Comparison of ENCODE assay signal across 8 mouse cellular contexts in the genomic region with DNA sequence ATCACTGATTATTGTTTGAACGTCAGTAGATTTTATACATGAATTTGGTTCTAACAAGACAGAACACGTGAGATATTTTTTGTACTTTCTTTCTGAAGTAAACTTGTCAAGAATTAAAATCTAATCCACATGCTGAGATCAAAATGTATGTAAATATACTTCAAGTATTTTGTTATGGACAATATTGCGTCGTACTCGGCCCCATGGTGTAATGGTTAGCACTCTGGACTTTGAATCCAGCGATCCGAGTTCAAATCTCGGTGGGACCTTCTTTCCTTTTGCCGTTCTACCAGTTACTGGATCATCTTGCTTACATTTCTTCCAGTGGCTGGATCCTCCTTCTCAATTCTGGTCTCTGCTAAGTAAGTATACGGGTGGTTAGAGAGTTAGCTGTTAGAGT. TPM values are rescaled to one million over a fixed set of nuclear protein-coding genes. Genes with fewer than 3 reads are reported as not detected.
DNase-seq lines count a peak whose midpoint lies in the region; ATAC-seq lines count a peak whose summit lies in the region.

No protein-coding gene starts in this region.

- ATAC-seq in embryonic facial prominence, embryonic 12.5 days (ENCODE audit: insufficient number of reproducible peaks, insufficient read depth, low FRiP score, low TSS enrichment), result 0 out of 2 replicates have a peak, but pooled peaks have one; percentile 47

- H3K4me2 ChIP-seq in embryonic facial prominence, embryonic 12.5 days (replicated peaks), result peak overlapping the region; percentile 66

- H3K36me3 ChIP-seq in embryonic facial prominence, embryonic 12.5 days, result no peaks in the 10 kb centered on the region

- H3K4me3 ChIP-seq in embryonic facial prominence, embryonic 12.5 days, result peak overlapping the region; percentile 38

- no peak overlapping the region for H3K27ac ChIP-seq in embryonic facial prominence, embryonic 12.5 days

- DNase-seq in urinary bladder, adult 18-20 months (ENCODE audit: low spot score in 2 of 2), result peak; percentile 58 to 66
- no peak for DNase-seq in urinary bladder, postnatal 10 days (ENCODE audit: low spot score)
- peak; percentile 81 to 94 for DNase-seq in heart, adult 18-20 months
- DNase-seq in kidney, adult 18-20 months, result peak; percentile 83
- peak; percentile 69 for DNase-seq in left cerebral cortex, postnatal 4 days
- DNase-seq in mesoderm, embryonic 11.5 days (ENCODE audit: low read depth, low spot score), result peak; percentile 86
- DNase-seq in spleen, adult 18-20 months, result peak; percentile 47 to 72

- H3K27me3 ChIP-seq in embryonic facial prominence, embryonic 12.5 days, result no peaks in the 10 kb centered on the region

- intact Hi-C loops in left cerebral cortex, postnatal 4 days (cut with DNase I), result loop anchor here (5.0 to 10.0 kb wide), 2 partner anchors 82 to 1575 kb away; partner anchors contain the start of gene Zfp184

- H3K9ac ChIP-seq in embryonic facial prominence, embryonic 12.5 days, result no peak overlapping the region

- WGBS in embryonic facial prominence, embryonic 12.5 days, result under 1% methylated on average over 10 of the region's 10 CpGs

- no peaks in the 10 kb centered on the region for H3K9me3 ChIP-seq in embryonic facial prominence, embryonic 12.5 days

- no peaks in the 10 kb centered on the region for H3K4me1 ChIP-seq in embryonic facial prominence, embryonic 12.5 days

RNA-seq across cellular contexts. Expression of gene Hist1h4h, which starts 11.4 kb away (rescaled TPM):
- polyA plus RNA-seq in embryonic facial prominence, embryonic 12.5 days (2016; fragmentation: Nextera tagmentation; extraction: Ambion mirVana), result 6.2 and 6.8 TPM in 2 replicates
- total RNA-seq in heart, adult 18-20 months (2021), result 100 to 1,000 TPM; 225 to 244 TPM
- 100 to 1,000 TPM; 441 to 470 TPM for total RNA-seq in left cerebral cortex, postnatal 4 days (2021)

RNA-seq across cellular contexts. Expression of gene Hist1h2af, which starts 14.3 kb away (rescaled TPM):
- 10.7 and 15.5 TPM in 2 replicates for polyA plus RNA-seq in embryonic facial prominence, embryonic 12.5 days (2016; fragmentation: Nextera tagmentation; extraction: Ambion mirVana)
- total RNA-seq in heart, adult 18-20 months (2021), result 10 to 100 TPM in 1 of 2 experiments, 1 to 10 TPM in 1; 6.3 to 16.6 TPM
- 10 to 100 TPM; 74.6 to 86.0 TPM for total RNA-seq in left cerebral cortex, postnatal 4 days (2021)

RNA-seq across cellular contexts. Expression of gene Hist1h3g, which starts 15.8 kb away (rescaled TPM):
- polyA plus RNA-seq in embryonic facial prominence, embryonic 12.5 days (2016; fragmentation: Nextera tagmentation; extraction: Ambion mirVana), result 7.8 and 11.8 TPM in 2 replicates
- 1 to 10 TPM; 3.1 TPM for total RNA-seq in heart, adult 18-20 months (2021)
- 10 to 100 TPM; 22.0 to 28.6 TPM for total RNA-seq in left cerebral cortex, postnatal 4 days (2021)

RNA-seq across cellular contexts. Expression of gene Hist1h2bh, which starts 23.8 kb away (rescaled TPM):
- 1.3 and 1.5 TPM in 2 replicates for polyA plus RNA-seq in embryonic facial prominence, embryonic 12.5 days (2016; fragmentation: Nextera tagmentation; extraction: Ambion mirVana)
- total RNA-seq in heart, adult 18-20 months (2021), result 1 to 10 TPM; 1.1 to 1.5 TPM
- 1 to 10 TPM; 4.5 to 6.1 TPM for total RNA-seq in left cerebral cortex, postnatal 4 days (2021)

RNA-seq across cellular contexts. Expression of gene Hist1h3f, which starts 24.4 kb away (rescaled TPM):
- polyA plus RNA-seq in embryonic facial prominence, embryonic 12.5 days (2016; fragmentation: Nextera tagmentation; extraction: Ambion mirVana), result 1.3 and 2.3 TPM in 2 replicates
- total RNA-seq in heart, adult 18-20 months (2021), result 1 to 10 TPM; 4.9 to 6.3 TPM
- total RNA-seq in left cerebral cortex, postnatal 4 days (2021), result 10 to 100 TPM; 42.2 to 44.0 TPM

Comparison
In these comparisons a context has a peak if more than half of its experiments do, and no peak if none do; other contexts are left out.
1. RNA of gene Hist1h2af, which starts 14.3 kb away (total RNA-seq): 74.6 to 86.0 TPM in left cerebral cortex, postnatal 4 days; 6.3 to 16.6 TPM in heart, adult 18-20 months; every median in the first group is over 4 times any median in the second.
2. RNA of gene Hist1h3g, which starts 15.8 kb away (total RNA-seq): 22.0 to 28.6 TPM in left cerebral cortex, postnatal 4 days; 3.1 TPM in heart, adult 18-20 months; every median in the first group is over 4 times any median in the second.